Mouse (Mus musculus) lung, postnatal 10 days (tissue): ENCODE data around the gene Shisa5.

Source experiments
- DNase-seq: peaks from one replicate; pipeline ENCODE4 v3.0.0; 2021

Gene Shisa5

DNA sequence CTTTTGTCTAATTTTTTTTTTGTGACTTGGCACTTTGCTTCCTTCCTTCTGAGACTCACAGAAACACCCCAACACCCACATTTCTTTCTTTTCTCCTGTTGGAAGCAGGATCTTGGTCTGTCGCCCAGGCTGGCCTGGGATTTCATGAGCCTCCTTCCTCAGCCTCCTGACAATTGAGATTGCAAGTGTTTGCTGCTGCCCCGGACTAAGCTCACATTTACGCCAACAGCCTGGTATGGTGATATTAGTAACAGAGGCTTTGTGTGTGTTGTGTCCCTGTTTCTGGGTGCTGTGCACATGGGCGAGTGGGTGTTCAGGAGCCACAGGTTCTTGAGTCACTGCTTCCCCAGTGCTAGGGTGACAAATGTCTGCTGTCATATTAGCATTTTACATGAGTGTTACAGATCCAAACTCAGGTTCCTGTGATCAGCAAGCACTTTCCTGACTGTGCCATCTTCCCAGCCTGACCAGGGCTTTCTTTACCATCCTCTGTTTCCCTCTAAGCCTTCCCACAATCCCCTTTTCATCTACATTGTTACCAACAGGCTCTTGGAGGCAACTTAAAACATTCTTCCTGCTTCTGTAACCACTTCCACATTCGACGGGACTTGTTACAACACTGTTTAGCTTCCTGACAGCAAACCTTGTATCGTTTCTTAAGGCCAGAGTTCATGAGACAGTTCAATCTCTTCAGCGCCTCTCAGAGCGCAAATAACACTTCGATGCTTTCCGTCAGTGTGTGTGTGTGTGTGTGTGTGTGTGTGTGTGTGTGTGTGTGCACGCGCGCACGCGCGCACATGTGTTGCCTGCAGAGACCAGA is 15.3 kb upstream of the Shisa5 start:
- DNase-seq, result peak; percentile 2

DNA sequence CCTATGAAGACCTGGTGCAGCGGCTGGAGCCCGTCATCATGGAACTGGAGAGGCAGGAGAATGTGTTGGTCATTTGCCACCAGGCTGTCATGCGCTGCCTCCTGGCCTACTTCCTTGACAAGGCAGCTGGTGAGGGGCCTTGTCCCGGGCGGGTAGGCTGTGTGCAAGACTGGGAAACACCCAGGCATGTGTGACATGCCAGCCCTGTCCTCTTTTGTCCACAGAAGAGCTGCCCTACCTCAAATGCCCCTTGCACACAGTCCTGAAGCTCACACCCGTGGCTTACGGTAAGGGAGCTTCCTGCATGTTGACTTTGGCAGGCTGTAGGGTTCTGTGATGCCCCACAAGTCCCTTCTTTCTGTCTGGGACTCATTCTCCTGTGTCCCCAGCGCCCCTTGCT is 10.8 kb upstream of the Shisa5 start:
- DNase-seq, result peak; percentile 22

DNA sequence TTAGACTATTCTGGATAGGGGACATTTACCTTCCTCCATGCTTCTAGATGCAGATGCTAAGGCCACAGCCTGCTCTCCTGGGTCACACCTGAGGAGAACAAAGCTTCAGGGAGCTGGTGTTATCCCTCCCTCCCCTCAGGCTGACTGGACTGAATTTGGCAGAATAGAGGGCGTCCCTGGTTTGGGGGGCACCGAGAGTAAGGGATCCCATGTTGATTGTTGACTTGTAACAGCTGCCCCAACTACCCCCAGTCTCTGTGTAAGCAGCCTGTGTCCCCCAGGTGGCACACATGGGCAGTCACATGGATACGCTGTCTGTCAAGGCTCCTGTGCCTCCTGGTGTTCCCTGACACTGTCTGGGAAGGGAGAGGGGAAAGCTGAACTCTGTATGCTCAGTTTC is 9.9 kb upstream of the Shisa5 start:
- no peak for DNase-seq

DNA sequence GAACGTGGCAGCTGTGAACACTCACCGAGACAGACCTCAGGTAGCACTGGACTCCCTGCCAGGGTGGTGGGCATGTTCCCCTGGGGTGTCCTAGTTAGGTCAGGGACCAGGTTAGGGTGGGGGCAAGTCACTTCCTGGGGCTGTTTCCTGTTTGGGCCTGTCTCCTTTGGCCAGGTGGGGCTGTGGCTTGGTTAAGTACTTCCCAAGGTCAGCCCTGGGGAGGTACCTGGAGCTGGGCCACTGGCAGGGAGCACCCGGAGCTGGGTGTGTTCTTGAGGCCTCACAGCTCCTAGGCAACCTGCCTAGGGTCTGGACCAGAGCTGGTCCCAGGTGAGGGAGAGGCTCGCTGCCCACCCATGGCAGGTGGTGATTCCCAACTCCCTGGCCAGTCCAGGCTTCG is 9.4 kb upstream of the Shisa5 start:
- no peak for DNase-seq

DNA sequence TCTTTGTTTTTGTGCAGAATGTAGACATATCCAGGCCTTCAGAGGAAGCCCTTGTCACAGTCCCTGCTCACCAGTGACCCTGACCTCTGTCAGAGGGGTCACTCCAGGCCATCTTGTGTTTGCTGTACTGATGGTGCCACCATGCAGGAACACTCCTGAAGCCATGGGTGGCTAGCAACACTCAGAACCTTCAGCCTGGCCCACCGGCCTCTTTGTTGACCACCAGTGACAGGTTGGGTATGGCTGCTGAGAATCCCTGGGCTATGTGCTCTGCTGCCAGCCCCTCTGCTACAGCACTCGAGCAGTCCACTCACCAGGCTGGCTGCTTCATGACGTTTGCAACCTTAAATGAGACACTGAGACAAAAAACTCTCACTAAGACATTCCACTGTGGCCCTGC is 8.1 kb upstream of the Shisa5 start:
- DNase-seq, result no peak

DNA sequence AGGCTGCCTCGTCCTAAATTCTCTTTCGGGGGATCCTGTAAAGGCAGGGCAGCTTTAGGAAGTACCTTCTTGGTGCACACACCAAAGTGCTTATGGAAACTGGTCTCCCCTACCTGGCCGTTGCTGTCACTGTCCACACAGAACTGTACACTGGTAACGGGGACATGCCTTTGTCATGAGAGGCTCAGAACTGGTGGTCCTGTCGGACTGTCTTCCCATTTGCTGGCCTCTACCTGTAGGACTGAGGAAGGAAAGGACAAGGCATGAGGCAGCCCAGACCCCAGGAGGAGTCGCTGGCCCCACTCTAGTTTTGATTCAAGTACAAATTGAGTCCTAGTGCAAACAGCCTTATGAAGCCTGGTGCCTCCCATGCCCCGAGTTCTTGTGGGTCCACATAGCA is 7.4 kb upstream of the Shisa5 start:
- DNase-seq, result no peak

DNA sequence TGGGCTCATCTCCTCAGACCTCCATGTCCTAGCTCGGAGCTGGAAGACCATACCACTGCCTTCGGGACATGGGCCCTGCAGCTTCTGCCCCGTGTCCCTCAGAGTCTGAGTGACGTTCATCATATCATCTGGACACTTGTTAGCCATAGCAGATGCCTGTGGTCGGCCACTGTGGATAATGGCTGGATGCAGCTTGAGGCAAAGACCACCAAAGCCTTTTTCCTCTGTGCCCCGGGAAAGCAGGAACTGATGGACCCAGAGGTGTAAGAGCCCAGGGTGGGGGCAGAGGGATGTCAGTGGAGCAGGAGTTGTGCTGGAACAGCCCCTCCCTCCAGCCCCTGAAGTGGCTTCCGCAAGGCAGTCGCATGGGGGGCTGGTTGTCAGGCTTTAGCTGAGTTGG is 6.7 kb upstream of the Shisa5 start:
- DNase-seq, result no peak

DNA sequence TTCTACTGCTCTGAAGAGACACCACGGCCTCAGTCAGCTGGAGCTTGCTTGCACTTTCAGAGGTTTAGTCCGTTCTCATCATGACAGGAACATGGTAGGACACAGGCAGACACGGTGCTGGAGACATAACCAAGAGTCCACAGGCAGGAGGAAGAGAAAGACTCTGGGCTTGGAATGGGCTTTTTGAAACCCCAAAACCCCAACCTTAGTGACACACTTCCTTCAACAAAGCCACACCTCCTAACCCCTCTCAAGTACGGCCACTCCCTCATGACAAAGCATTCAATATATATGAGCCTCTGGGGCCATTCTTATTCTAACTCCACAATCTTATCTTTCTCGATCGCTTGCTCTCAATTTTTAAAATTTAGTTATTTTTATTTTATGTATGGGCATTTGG is 5.9 kb upstream of the Shisa5 start:
- no peak for DNase-seq

DNA sequence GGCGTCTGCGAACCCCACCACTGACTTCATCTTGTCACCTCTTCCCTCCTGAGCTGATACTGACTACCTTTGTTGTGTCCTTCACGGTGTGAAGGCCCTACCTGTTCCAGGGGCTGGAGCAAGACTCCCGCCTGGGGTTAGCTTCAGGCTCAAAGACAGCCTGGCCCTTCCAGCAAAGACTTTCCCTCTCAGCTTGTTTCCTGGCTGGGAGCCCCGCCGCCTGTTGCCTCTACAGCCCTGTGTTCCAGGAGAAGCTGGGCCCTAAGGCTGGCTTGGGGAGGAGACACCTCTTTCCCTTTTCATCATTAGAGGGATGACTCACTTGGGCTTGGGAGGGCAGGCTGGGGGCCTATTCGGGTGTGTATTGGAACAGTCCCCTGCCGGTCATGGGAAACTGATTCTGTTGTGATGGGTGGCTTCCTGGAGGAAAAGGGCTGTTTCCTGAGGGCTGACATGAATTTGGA is 568 bp downstream of the Shisa5 start:
- DNase-seq, result peak; percentile 74

DNA sequence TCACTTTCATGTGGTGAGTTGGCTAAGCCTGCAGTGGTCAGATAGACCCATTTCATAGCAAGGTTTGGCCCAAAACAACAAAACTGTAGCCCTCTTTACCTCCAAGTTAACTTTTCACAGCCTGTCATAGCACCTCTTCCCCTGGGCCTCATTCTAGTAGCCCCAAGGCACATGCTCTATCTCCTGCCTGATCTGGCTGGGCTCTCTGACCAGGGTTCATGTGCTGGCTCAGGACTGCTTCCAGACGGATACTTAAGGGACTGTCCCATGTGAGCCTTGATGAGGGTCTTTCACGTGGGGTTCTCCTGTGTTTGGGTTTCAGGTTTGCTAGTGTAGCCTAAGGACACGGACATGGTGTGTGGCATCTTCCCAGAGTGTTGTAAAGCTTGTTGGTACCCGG is 1.3 kb downstream of the Shisa5 start:
- DNase-seq, result no peak

DNA sequence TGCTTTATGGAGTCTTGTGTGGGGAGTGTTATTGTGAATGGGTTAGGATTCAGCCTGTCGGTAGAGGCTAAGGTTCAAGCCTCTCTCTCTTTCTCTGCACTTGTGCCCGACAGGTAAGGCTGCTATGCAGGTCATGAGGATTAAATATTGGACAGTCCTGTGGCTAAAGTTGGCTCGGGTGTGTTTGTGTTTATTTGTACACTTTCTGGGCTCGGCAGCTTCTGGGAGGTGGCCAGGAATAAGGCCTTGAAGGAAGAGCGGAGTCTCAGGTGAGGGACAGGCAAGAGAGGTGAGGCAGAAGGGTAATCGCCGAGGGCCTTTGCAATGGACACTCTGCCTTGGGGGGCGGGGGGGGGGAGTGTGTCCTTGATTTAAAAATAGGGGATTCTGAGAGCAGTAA is 1.9 kb downstream of the Shisa5 start:
- DNase-seq, result no peak

DNA sequence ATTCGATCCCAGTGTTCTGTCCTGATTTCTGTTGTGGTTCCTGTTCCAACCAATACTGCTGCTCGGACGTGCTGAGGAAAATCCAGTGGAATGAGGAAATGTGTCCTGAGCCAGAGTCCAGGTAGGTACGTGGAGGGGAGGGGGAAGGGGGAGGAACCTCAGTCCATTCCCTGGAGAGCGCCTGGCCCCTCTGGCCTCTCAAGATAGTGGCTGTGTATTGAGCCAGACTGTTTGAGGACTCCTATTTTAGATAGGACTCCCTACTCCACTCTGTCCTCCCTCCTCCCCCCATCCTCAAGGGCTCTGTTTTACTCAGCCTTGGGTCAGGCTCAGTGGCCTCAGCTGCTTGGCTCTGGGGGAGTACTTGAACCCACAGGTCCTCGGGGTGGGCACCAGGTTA is 2.5 kb downstream of the Shisa5 start:
- DNase-seq, result peak; percentile 59

DNA sequence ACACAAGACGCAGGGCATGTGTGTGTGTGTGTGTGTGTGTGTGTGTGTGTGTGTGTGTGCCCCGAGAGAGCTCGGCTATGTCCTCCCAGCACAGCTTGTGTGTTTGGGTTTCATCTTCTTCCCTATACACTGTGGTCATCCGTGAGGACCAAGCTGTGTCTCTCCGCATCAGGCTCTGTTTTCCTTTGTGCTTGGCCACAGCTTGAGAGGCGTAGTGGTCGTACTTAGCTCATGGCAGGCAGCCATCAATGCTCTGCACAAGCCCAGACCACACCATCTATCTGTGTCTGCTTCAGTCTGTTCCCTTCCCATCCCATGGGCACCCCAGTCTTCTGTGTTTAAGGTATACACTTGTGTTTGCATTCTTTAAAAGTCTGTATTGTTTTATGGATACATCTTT is 3.0 kb downstream of the Shisa5 start:
- DNase-seq, result no peak

DNA sequence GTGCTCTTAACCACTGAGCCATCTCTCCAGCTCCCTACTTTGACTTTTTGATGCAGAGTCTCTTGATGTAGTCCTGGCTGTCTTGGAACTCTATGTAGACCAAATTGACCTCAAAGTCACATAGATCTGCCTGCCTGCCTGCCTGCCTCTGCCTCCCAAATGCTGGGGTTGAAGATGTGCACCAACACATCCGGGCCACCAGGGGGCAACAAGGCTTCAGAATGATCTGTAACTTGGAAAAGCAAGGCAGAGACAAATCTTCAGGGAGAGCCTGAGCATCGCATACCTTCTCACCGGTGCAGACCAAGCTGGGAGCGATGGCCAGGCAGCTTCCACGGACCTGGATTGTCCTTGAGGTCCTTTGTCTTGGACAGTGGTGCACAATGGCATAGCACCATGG is 7.9 kb downstream of the Shisa5 start:
- DNase-seq, result peak; percentile 76

DNA sequence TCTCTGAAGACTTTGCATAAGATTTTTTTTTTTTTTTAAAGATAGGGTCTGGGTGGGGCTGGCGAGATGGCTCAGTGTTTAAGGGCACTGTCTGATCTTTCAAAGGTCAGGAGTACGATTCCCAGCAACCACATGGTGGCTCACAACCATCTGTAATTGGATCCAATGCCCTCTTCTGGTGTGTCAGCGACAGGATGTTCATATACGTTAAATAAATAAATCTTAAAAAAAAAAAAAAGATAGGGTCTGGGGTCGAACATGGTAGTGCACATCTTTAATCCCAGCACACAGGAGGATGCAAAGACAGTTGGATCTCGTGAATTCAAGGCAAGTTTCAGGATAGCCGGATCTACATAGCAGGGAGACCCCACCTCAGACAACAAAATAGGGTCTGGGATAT is 11.0 kb downstream of the Shisa5 start:
- DNase-seq, result no peak

DNA sequence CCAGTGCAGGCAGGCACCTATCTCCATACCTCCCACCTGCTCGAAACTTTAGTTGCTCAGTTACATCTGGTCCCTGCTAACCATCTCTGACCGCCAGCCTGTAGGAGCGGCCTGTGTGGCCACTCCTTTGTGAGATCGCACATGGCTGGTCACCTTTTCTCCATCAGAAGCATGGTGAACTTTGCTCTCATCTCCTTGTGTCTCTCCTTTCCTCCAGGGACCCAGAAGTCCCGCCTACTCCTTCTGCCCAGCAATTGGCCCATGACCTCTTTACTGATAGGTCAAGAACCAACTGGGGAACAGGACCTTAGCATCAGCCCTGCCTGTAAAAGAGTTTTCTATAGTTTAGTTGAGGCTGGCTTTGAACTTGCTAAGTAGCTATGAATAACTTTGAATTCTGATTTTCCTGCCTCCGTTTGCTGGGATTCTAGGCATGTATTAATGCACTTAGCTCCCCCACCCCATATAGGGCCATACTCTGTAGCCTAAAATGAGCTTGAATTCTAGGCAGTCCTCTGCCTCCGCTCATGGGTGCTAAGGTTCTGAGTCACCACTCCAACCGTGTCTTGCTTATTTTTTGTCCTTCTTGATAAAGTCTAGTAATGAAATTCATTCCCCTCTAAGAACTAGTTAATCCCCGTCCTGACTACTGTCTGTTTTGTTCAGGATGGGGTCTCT is 11.8 kb downstream of the Shisa5 start:
- DNase-seq, result no peak

DNA sequence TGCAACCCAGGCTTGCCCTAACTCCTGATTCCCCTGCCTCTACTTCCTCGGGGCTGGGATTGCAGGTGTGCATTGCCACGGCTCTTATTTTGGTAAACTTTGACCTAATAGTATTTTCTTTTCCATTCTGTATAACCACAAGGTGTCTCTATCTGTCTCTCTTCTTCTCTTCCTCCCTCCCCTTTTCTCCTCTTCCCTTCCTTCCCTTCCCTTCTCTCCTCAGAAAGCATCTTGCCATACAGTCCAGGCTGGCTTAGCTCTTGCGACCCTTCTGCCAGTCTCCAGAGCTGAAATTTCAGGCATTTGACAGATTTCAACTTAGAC is 12.3 kb downstream of the Shisa5 start:
- DNase-seq, result no peak

DNA sequence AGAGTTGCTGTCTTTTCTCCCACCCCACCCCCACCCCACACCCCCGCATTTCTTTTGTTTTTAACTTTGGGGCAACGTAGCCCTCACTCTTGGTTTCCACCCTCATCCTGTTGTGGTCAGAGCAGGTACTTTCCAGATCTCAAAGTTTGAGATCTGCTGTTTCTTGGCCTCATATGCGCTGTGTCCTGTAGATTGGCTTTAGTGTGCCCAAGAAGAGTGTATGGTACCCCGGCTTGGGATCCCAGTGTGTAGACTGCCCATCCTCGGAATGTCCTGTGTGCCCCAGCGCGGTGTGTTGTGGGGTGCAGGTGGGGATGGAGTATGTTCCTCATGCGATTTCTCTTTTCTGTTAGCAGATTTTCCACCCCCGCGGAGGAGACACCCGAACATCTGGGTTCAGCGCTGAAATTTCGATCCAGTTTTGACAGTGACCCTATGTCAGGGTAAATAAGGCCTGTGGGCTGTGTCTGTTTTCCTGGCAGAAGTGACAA is 12.7 kb downstream of the Shisa5 start:
- no peak for DNase-seq

DNA sequence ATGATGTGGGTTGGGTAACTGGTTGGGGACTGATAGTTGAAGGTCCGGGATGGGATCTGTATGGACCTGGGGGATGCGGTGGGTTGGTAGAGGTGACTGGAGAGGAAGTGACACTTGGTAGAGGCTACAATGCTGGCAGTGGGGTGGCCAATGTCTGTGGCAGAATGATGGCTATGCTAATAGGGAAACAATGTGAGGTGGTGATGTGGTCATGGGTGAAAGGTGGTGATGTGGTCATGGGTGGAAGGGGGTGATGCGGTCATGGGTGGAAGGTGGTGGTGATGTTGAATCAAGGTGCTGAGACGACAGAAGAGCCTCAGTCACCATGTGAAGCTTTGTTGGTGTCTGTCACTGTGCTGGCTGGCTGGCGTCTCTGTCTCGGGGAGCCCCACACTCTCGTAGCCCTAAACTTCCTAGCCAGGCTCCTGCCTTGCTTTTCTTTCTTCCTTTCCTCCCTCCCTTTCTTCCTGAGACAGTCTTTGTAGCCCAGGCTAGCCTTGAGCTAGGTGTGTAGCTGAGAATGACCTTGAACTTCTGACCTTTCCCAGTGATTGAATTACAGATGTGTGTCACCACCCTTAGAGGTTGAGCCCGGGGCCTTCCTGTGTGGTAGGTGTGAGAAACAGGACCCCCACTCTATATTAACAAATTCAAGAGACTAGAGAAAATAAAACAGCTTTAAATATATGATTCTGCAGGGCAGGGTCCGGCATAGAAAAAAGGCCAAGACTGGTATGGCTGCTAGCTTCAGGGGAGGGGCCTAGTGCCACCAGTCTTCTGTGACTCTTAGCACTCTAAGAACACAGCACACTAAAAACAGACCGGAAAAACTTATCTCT is 13.5 kb downstream of the Shisa5 start:
- no peak for DNase-seq

DNA sequence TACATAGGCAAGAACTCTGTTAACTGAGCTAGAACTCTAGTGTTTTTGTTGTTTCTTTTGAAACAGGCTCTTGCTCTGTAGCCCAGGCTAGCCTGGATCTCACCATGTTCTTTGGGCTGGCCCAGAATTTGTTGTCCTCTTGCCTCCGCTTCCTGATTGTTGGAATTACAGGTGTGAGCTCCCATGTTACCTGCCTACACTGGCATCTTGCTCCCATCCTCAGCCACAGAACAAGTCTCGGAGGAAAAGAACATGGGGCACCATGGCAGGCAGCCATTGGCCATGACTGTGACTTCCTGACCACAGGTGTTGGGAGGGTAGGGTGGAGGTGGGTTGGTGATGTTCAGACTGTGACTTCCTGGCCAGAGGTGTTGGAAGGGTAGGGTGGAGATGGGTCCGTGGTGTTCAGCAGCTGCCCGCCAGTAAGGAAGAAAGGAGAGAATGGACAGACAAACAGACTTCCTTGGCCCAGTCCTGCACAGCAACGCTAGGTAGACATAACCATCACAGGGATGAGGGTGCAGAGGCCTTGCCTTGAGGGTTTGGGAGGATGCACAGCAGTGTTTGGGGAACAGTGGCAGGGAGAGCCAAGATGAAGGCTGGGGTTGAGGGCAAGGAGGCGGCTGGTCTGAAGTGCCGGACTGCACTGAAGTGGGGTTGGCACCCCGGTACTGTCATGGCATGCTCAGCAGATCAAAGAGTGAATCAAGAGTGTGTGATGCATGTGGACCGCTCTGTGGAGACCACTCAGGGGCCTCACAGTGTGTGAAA is 14.3 kb downstream of the Shisa5 start:
- no peak for DNase-seq

DNA sequence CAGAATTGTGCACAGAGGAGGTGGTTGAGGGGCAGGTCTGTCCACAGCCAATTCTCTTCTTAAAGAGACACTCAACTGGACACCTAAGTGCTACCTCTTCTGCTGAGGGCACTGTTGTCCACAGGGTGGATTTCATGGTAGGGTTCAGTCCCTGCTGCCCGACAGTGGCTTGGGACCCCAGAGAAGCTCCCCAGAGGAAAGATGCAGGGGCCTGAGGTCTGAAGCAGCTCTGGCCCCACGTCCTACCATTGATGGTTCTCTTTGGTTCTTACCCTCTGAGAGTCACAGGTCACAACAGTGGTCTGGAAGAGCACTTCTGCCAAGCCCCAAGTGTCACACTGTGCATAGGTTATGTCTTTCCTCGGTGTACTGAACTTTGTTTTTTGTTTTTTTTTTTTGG is 15.0 kb downstream of the Shisa5 start:
- DNase-seq, result no peak

DNA sequence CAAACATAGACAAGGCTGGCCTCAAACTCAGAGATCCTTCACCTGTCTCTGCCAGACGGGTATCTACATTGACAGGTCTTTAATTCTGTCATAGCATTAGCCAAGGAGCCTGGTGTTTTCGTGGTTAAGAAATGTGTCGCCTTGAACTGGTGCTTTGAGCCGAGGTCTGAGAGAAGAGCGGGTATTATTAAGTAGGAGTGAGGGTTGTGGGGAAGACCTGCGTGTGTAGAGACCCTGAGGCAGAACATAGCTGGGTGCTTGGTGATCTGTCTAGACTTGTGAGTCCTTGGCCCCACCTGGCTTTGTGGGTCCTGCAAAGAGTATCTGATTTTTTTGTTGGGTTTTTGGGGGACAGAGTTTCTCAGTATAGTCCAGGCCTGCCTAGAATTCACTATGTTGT is 15.5 kb downstream of the Shisa5 start:
- no peak for DNase-seq

DNA sequence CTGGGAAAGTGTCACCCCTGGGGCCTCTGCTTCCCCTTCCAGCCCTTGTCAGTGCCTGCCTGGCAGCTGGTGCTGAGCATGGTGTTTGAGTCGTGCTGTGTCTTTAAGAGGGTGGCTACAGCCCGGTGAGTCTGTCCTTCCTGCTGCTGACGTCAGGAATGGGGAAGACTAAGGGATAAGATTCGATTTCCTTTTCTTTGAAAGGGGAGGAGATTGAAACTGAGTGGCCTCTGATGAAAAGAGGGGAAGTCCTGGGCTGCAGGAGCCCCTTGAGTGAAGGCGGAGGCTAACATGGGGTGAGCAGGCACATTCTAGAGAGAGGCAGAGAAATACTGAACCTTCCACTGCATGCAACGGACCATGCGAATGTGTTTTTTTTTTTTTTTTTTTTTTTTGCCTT is 16.3 kb downstream of the Shisa5 start:
- peak; percentile 83 for DNase-seq
